ENCODE assay signal across 18 mouse cellular contexts in the genomic region with DNA sequence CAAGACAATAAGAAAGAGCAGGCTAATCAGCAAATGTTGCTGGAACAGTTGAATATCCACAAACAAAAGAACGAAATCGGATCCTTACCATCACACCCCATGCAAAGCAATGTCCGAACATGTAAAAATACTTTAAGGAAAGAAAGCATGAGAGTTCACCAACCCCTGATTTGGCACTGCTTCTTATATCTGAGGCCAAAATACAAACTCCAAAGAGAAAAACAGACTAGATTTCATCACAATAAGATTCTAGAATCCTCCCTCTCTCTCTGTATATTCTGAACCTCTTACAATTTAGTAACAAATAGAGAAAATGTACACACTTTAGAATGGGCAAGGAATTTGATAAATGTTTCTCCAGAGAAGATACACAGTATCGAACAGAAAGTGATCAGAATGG.
"Had no signal": no experiment of that assay in that cellular context is flagged by ENCODE, and none has a peak within 500 bp of the region (broad histone marks: within the 10 kb centered on the region; RNA-seq: fewer than 3 reads in every experiment).

No protein-coding gene starts in this region.

- H3K9ac ChIP-seq: liver, embryonic 13.5 days; midbrain, embryonic 13.5 days; neural tube, embryonic 13.5 days had no signal

- ATAC-seq: inflammation-experienced regulatory T-cells, adult 6 months; intestine, embryonic 16.5 days; midbrain, embryonic 13.5 days; midbrain, embryonic 16.5 days had no signal

- H3K4me3 ChIP-seq: liver, embryonic 13.5 days; megakaryocyte, embryonic 14.5 days; midbrain, embryonic 10.5 days; midbrain, embryonic 13.5 days; myocyte; neural tube, embryonic 13.5 days had no signal

- H3K27me3 ChIP-seq: liver, embryonic 13.5 days; midbrain, embryonic 13.5 days; neural tube, embryonic 13.5 days had no signal

- H3K4me1 ChIP-seq: liver, embryonic 13.5 days; megakaryocyte, embryonic 14.5 days had no signal

- DNase-seq: kidney, adult 18-20 months; kidney, adult 9 months; kidney, postnatal 14 days; kidney, postnatal 4 days; liver, embryonic 13.5 days; lung, adult 2 months; retina, postnatal 1 day; right cerebral cortex, postnatal 25 days; spleen, adult 18-20 months; thymus, postnatal 25 days had no signal

- H3K9me3 ChIP-seq: liver, embryonic 13.5 days; megakaryocyte, embryonic 14.5 days; midbrain, embryonic 10.5 days; midbrain, embryonic 13.5 days; neural tube, embryonic 13.5 days had no signal

- H3K4me2 ChIP-seq: liver, embryonic 13.5 days; midbrain, embryonic 13.5 days; neural tube, embryonic 13.5 days had no signal

- H3K36me3 ChIP-seq: liver, embryonic 13.5 days; midbrain, embryonic 10.5 days; midbrain, embryonic 13.5 days; neural tube, embryonic 13.5 days had no signal

- H3K27ac ChIP-seq: liver, embryonic 13.5 days; midbrain, embryonic 10.5 days; midbrain, embryonic 13.5 days; neural tube, embryonic 13.5 days had no signal
